In genomic region chr9:21274336-21274735, GRCm38 (mm10) we compare ENCODE assay signal across 1 mouse cellular context.
TF ChIP-seq lines count a peak whose summit lies in the region.

No protein-coding gene starts in this region.

TF ChIP-seq in MEL, 35 proteins besides CTCF, POLR2A, EP300 and RAD21:
- TF ChIP-seq ZC3H11A (IDR thresholded peaks at IDR 0.05; ENCODE audit: low read depth, low read length): no peak
- 0 out of 2 replicates have a peak, but pooled peaks have one; percentile 12 for TF ChIP-seq CHD2 (IDR thresholded peaks at IDR 0.05; ENCODE audit: low read length)
